Mouse (Mus musculus): ENCODE data around the gene Btn2a2. TPM values are rescaled to one million over a fixed set of nuclear protein-coding genes. Genes with fewer than 3 reads are reported as not detected.

The Btn2a2 gene
- polyA plus RNA-seq, 1 experiment from 2014 or later, result 0.12 TPM

GRCm38 (mm10) chr13:23475658-23476057 lies 13.0 kb downstream of the Btn2a2 start:
- no peaks in the 10 kb centered on the region for H3K4me1 ChIP-seq (replicated peaks)
- peak; percentile 39; the same call in 1 of the 2 replicates for ATAC-seq (ENCODE audit: low FRiP score)
- no peak overlapping the region for H3K4me2 ChIP-seq
- H3K36me3 ChIP-seq, result no peaks in the 10 kb centered on the region
- H3K9ac ChIP-seq, result no peak overlapping the region
- WGBS, result 0% methylated on average over 2 of the region's 2 CpGs
- no peaks in the 10 kb centered on the region; the same call in 1 of the 2 replicates for H3K27me3 ChIP-seq
- no peak overlapping the region for H3K27ac ChIP-seq
- H3K9me3 ChIP-seq, result no peaks in the 10 kb centered on the region
- H3K4me3 ChIP-seq, result no peak overlapping the region

GRCm38 (mm10) chr13:23466911-23467310 lies 21.7 kb downstream of the Btn2a2 start:
- Histone ChIP-seq H3K27ac (no peak overlapping the region), H3K36me3 (no peaks in the 10 kb centered on the region), H3K9ac (no peak overlapping the region), H3K4me1 (replicated peaks) (peaks cover 19% of the 10 kb centered on the region), H3K27me3 (peaks cover 17% of the 10 kb centered on the region), H3K4me2 (no peak overlapping the region), H3K4me3 (no peak overlapping the region), H3K9me3 (no peaks in the 10 kb centered on the region)
- WGBS, result 2% methylated on average over 9 of the region's 9 CpGs
- peak; percentile 11; the same call in 1 of the 2 replicates for ATAC-seq (ENCODE audit: low FRiP score)

- Histone ChIP-seq H3K27ac (no peak overlapping the region), H3K4me3 (no peak overlapping the region), H3K4me1 (replicated peaks) (peaks cover 19% of the 10 kb centered on the region), H3K9ac (no peak overlapping the region), H3K4me2 (peak overlapping the region; percentile 82; the same call in 1 of the 2 replicates), H3K36me3 (no peaks in the 10 kb centered on the region), H3K27me3 (peaks cover 20% of the 10 kb centered on the region), H3K9me3 (no peaks in the 10 kb centered on the region)
- ATAC-seq (ENCODE audit: low FRiP score), result no peak
- 54% methylated on average over 1 of the region's 1 CpGs for WGBS
These were observed 22.4 kb downstream of the Btn2a2 start for GRCm38 (mm10) chr13:23466306-23466705.

- peak within 1 kb of the TSS; percentile 75 for H3K9ac ChIP-seq
- no peaks in the 10 kb centered on the region for H3K9me3 ChIP-seq
- ATAC-seq (ENCODE audit: low FRiP score), result 0 out of 2 replicates have a peak, but pooled peaks have one; percentile 8
- H3K27ac ChIP-seq, result no peak within 1 kb of the TSS
- WGBS, result 1% methylated on average over 7 of the region's 7 CpGs
- no peaks in the 10 kb centered on the region for H3K36me3 ChIP-seq
- H3K27me3 ChIP-seq, result peaks cover 24% of the 10 kb centered on the region
- H3K4me3 ChIP-seq, result peak within 1 kb of the TSS; percentile 57
- H3K4me1 ChIP-seq (replicated peaks), result peaks cover 19% of the 10 kb centered on the region
- H3K4me2 ChIP-seq, result peak within 1 kb of the TSS; percentile 82
These were observed 23.0 kb downstream of the Btn2a2 start, which contains the start of gene Btn1a1 for GRCm38 (mm10) chr13:23465600-23466109. Btn1a1 (minus strand) TSS chr13:23465901.

- H3K27me3 ChIP-seq, result peaks cover 27% of the 10 kb centered on the region; the same call in 1 of the 2 replicates
- peak overlapping the region; percentile 82 for H3K4me2 ChIP-seq
- H3K27ac ChIP-seq, result no peak overlapping the region
- H3K9me3 ChIP-seq, result no peaks in the 10 kb centered on the region
- peaks cover 19% of the 10 kb centered on the region for H3K4me1 ChIP-seq (replicated peaks)
- peak overlapping the region; percentile 57 for H3K4me3 ChIP-seq
- WGBS, result 2% methylated on average over 11 of the region's 11 CpGs
- no peaks in the 10 kb centered on the region for H3K36me3 ChIP-seq
- no peak for ATAC-seq (ENCODE audit: low FRiP score)
- H3K9ac ChIP-seq, result peak overlapping the region; percentile 75
These were observed 23.8 kb downstream of the Btn2a2 start for GRCm38 (mm10) chr13:23464841-23465366.

- peaks cover 31% of the 10 kb centered on the region; the same call in 1 of the 2 replicates for H3K27me3 ChIP-seq
- no peaks in the 10 kb centered on the region for H3K9me3 ChIP-seq
- ATAC-seq (ENCODE audit: low FRiP score), result peak; percentile 56
- peak overlapping the region; percentile 82 for H3K4me2 ChIP-seq
- no peaks in the 10 kb centered on the region for H3K36me3 ChIP-seq
- peak overlapping the region; percentile 57 for H3K4me3 ChIP-seq
- H3K27ac ChIP-seq, result no peak overlapping the region
- H3K4me1 ChIP-seq (replicated peaks), result peaks cover 19% of the 10 kb centered on the region
- WGBS, result under 1% methylated on average over 29 of the region's 29 CpGs
- H3K9ac ChIP-seq, result peak overlapping the region; percentile 75
These were observed 24.4 kb downstream of the Btn2a2 start for GRCm38 (mm10) chr13:23464224-23464637.

GRCm38 (mm10) chr13:23463381-23464223 lies 25.1 kb downstream of the Btn2a2 start:
- Histone ChIP-seq H3K36me3 (no peaks in the 10 kb centered on the region), H3K4me2 (peak overlapping the region; percentile 82), H3K4me1 (replicated peaks) (peaks cover 19% of the 10 kb centered on the region), H3K9ac (peak overlapping the region; percentile 75), H3K9me3 (no peaks in the 10 kb centered on the region), H3K4me3 (peak overlapping the region; percentile 57), H3K27me3 (peaks cover 35% of the 10 kb centered on the region; the same call in 1 of the 2 replicates), H3K27ac (no peak overlapping the region)
- peak; percentile 77 for ATAC-seq (ENCODE audit: low FRiP score)
- WGBS, result under 1% methylated on average over 21 of the region's 21 CpGs

- Histone ChIP-seq H3K9me3 (no peaks in the 10 kb centered on the region), H3K27me3 (peaks cover 37% of the 10 kb centered on the region), H3K36me3 (no peaks in the 10 kb centered on the region), H3K4me3 (no peak overlapping the region), H3K4me2 (no peak overlapping the region), H3K9ac (no peak overlapping the region), H3K27ac (no peak overlapping the region), H3K4me1 (replicated peaks) (peaks cover 19% of the 10 kb centered on the region)
- ATAC-seq (ENCODE audit: low FRiP score), result no peak
These were observed 26.0 kb downstream of the Btn2a2 start for GRCm38 (mm10) chr13:23462669-23463068.

- no peaks in the 10 kb centered on the region for H3K36me3 ChIP-seq
- H3K9me3 ChIP-seq, result no peaks in the 10 kb centered on the region
- ATAC-seq (ENCODE audit: low FRiP score), result no peak
- H3K4me2 ChIP-seq, result no peak overlapping the region
- peaks cover 43% of the 10 kb centered on the region for H3K27me3 ChIP-seq
- peaks cover 19% of the 10 kb centered on the region for H3K4me1 ChIP-seq (replicated peaks)
- WGBS, result 86% methylated on average over 4 of the region's 4 CpGs
- H3K27ac ChIP-seq, result no peak overlapping the region
- H3K9ac ChIP-seq, result no peak overlapping the region
- H3K4me3 ChIP-seq, result no peak overlapping the region
These were observed 26.6 kb downstream of the Btn2a2 start for GRCm38 (mm10) chr13:23462063-23462462.

- Histone ChIP-seq H3K27me3 (peaks cover 34% of the 10 kb centered on the region), H3K9ac (0 out of 2 replicates have a peak overlapping the region, but pooled peaks have one; percentile 19), H3K27ac (no peak overlapping the region), H3K4me3 (no peak overlapping the region), H3K4me2 (no peak overlapping the region), H3K36me3 (no peaks in the 10 kb centered on the region), H3K4me1 (replicated peaks) (peaks cover 2% of the 10 kb centered on the region), H3K9me3 (no peaks in the 10 kb centered on the region)
- ATAC-seq (ENCODE audit: low FRiP score), result no peak
- 22% methylated on average over 15 of the region's 15 CpGs for WGBS
These were observed 29.3 kb downstream of the Btn2a2 start for GRCm38 (mm10) chr13:23459264-23459846.

GRCm38 (mm10) chr13:23453926-23454325 lies 34.7 kb downstream of the Btn2a2 start:
- Histone ChIP-seq H3K27ac (peak overlapping the region; percentile 71), H3K9me3 (no peaks in the 10 kb centered on the region), H3K4me3 (peak overlapping the region; percentile 68), H3K27me3 (peaks cover 13% of the 10 kb centered on the region; the same call in 1 of the 2 replicates), H3K4me1 (replicated peaks) (peaks cover 5% of the 10 kb centered on the region; the same call in 1 of the 2 replicates), H3K4me2 (peak overlapping the region; percentile 60), H3K36me3 (no peaks in the 10 kb centered on the region), H3K9ac (peak overlapping the region; percentile 79)
- WGBS, result 2% methylated on average over 9 of the region's 9 CpGs
- ATAC-seq (ENCODE audit: low FRiP score), result no peak

GRCm38 (mm10) chr13:23453362-23453862 lies 35.2 kb downstream of the Btn2a2 start:
- peaks cover 6% of the 10 kb centered on the region; the same call in 1 of the 2 replicates for H3K4me1 ChIP-seq (replicated peaks)
- H3K4me3 ChIP-seq, result peak overlapping the region; percentile 68
- H3K4me2 ChIP-seq, result peak overlapping the region; percentile 60
- peak overlapping the region; percentile 79 for H3K9ac ChIP-seq
- H3K36me3 ChIP-seq, result no peaks in the 10 kb centered on the region
- H3K27ac ChIP-seq, result peak overlapping the region; percentile 71
- 0% methylated on average over 25 of the region's 25 CpGs for WGBS
- H3K27me3 ChIP-seq, result peaks cover 13% of the 10 kb centered on the region; the same call in 1 of the 2 replicates
- no peaks in the 10 kb centered on the region for H3K9me3 ChIP-seq
- peak; percentile 87 for ATAC-seq (ENCODE audit: low FRiP score)
